Mouse (Mus musculus): ENCODE results near the gene Cul4a.

- TF ChIP-seq CTCF (IDR thresholded peaks at IDR 0.05; ENCODE audit: insufficient read depth, low read depth, low read length): no peak
- TF ChIP-seq POLR2A (IDR thresholded peaks at IDR 0.05; ENCODE audit: insufficient read depth, low read depth, low read length): no peak
These were observed 71.9 kb downstream of the Cul4a start for GRCm38 (mm10) chr8:13177173-13177852.

All from olfactory bulb, adult 2 months (tissue).